Mouse (Mus musculus): Measurements from ENCODE around the gene Dse. TPM values are rescaled to one million over a fixed set of nuclear protein-coding genes. Genes with fewer than 3 reads are reported as not detected.

The Dse gene
- polyA plus RNA-seq, 1 experiment from 2014 or later = 44.5 TPM

- WGBS = 78% methylated on average over 3 of the region's 3 CpGs
- ATAC-seq (ENCODE audit: low FRiP score, low read depth) = no peak
- no peaks in the 10 kb centered on the region for H3K27me3 ChIP-seq
These were observed 10.2 kb downstream of the Dse start for GRCm38 (mm10) chr10:34197269-34197668.

DNA sequence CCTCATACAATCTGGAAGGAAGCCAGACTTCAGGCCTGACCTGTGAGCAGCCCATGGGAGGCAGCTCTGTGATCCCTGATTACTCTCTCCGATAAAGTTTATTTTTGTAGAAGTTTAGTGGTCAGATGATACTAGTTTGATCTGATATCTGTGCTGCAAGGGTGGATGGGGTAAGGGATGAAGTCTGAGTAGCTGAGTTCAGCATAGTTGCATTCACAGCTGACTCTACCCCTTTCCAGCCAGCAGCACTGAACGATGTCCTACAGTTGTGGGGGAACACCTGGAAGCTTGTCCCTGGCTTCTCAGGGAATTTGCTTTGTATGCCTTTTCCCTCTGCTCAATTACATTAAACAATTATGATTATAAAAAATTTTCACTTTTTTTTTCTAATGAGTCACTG, 12.6 kb downstream of the Dse start:
- H3K36me3 ChIP-seq = peaks cover 4% of the 10 kb centered on the region; the same call in 1 of the 2 replicates
- H3K4me2 ChIP-seq (replicated peaks) = no peak overlapping the region
- H3K27ac ChIP-seq = no peak overlapping the region
- H3K9ac ChIP-seq = no peak overlapping the region
- no peak overlapping the region for H3K4me3 ChIP-seq
- 30% methylated on average over 2 of the region's 2 CpGs for WGBS
- ATAC-seq (ENCODE audit: low FRiP score, low read depth) = peak; percentile 28; the same call in 1 of the 2 replicates
- no peaks in the 10 kb centered on the region for H3K9me3 ChIP-seq
- no peaks in the 10 kb centered on the region for H3K27me3 ChIP-seq
- peaks cover 24% of the 10 kb centered on the region for H3K4me1 ChIP-seq

More at GRCm38 (mm10) chr10:34197269-34197668, 10.2 kb downstream of the Dse start:
- Histone ChIP-seq H3K27ac (no peak overlapping the region), H3K9ac (no peak overlapping the region), H3K36me3 (peaks cover 4% of the 10 kb centered on the region; the same call in 1 of the 2 replicates), H3K4me2 (replicated peaks) (no peak overlapping the region), H3K4me3 (no peak overlapping the region), H3K9me3 (no peaks in the 10 kb centered on the region), H3K4me1 (peaks cover 24% of the 10 kb centered on the region)

GRCm38 (mm10) chr10:34194503-34194902, 13.0 kb downstream of the Dse start:
- H3K27ac ChIP-seq = no peak overlapping the region
- WGBS = 86% methylated on average over 5 of the region's 5 CpGs
- H3K4me1 ChIP-seq = peaks cover 24% of the 10 kb centered on the region

GRCm38 (mm10) chr10:34186571-34187260, 20.8 kb downstream of the Dse start:
- peaks cover 31% of the 10 kb centered on the region for H3K4me1 ChIP-seq
- no peaks in the 10 kb centered on the region for H3K27me3 ChIP-seq
- no peak overlapping the region; the same call in 1 of the 2 replicates for H3K9ac ChIP-seq
- no peaks in the 10 kb centered on the region for H3K9me3 ChIP-seq
- 21% methylated on average over 10 of the region's 10 CpGs for WGBS
- no peak overlapping the region for H3K4me3 ChIP-seq
- ATAC-seq (ENCODE audit: low FRiP score, low read depth) = peak; percentile 75; the same call in 1 of the 2 replicates
- H3K27ac ChIP-seq = peak overlapping the region; percentile 88
- peak overlapping the region; percentile 50 for H3K4me2 ChIP-seq (replicated peaks)
- peaks cover 15% of the 10 kb centered on the region for H3K36me3 ChIP-seq

More at GRCm38 (mm10) chr10:34194503-34194902, 13.0 kb downstream of the Dse start:
- Histone ChIP-seq H3K36me3 (peaks cover 4% of the 10 kb centered on the region; the same call in 1 of the 2 replicates), H3K9ac (no peak overlapping the region), H3K27me3 (no peaks in the 10 kb centered on the region), H3K4me3 (no peak overlapping the region), H3K4me2 (replicated peaks) (no peak overlapping the region), H3K9me3 (no peaks in the 10 kb centered on the region)
- no peak for ATAC-seq (ENCODE audit: low FRiP score, low read depth)

DNA sequence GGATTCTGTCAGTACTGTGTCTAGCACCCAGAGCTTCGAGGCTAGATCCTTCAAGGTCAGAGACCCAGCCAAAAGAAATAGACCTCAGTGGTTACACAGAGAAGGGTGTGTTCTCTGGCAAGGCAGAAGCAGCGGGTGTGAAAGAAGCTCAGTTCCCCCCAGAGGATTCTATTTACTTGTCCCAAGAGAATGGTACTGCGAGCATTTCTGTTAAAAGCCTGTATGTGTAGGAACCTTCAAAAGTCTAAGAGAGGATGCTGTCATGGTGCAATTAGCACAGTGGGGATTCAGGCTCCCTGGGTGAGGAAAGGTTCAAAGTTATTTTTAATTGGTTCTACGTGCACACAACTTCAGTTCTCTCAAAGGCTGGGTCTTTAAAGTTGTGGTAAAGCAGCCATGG, 22.0 kb downstream of the Dse start:
- Histone ChIP-seq H3K4me1 (peaks cover 31% of the 10 kb centered on the region), H3K27me3 (no peaks in the 10 kb centered on the region), H3K4me2 (replicated peaks) (peak overlapping the region; percentile 50; the same call in 1 of the 2 replicates), H3K9me3 (no peaks in the 10 kb centered on the region), H3K36me3 (peaks cover 15% of the 10 kb centered on the region), H3K27ac (peak overlapping the region; percentile 88; the same call in 1 of the 2 replicates), H3K4me3 (no peak overlapping the region), H3K9ac (no peak overlapping the region)
- 53% methylated on average over 4 of the region's 4 CpGs for WGBS
- ATAC-seq (ENCODE audit: low FRiP score, low read depth) = no peak

- peaks cover 31% of the 10 kb centered on the region for H3K4me1 ChIP-seq
These were observed 22.6 kb downstream of the Dse start for GRCm38 (mm10) chr10:34184956-34185355.

DNA sequence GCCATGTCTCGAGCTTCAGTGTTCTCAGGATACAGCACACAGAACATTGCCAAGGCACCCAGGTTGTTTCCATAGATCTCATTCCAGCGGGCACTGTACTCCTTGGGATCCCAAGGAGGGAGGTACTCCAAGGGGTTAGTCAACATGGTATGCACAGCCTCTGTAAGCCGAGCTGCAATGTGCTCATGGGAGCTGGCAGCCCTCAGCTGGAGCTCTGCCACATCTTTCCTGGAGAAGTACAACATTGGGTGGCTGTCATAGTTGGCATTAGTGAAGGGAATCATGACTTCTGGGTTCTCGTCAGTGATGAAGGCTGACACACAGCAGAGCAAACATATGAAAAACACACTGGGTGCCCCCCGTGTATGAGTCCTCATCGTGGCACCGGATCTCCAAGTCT, 23.8 kb downstream of the Dse start:
- H3K27me3 ChIP-seq = no peaks in the 10 kb centered on the region
- no peak overlapping the region for H3K27ac ChIP-seq
- no peak for ATAC-seq (ENCODE audit: low FRiP score, low read depth)
- no peak overlapping the region for H3K9ac ChIP-seq
- H3K36me3 ChIP-seq = peaks cover 15% of the 10 kb centered on the region
- no peak overlapping the region for H3K4me2 ChIP-seq (replicated peaks)
- WGBS = 89% methylated on average over 7 of the region's 7 CpGs
- no peaks in the 10 kb centered on the region for H3K9me3 ChIP-seq
- H3K4me3 ChIP-seq = no peak overlapping the region
- peaks cover 31% of the 10 kb centered on the region for H3K4me1 ChIP-seq

More at GRCm38 (mm10) chr10:34184956-34185355, 22.6 kb downstream of the Dse start:
- no peaks in the 10 kb centered on the region for H3K9me3 ChIP-seq
- peaks cover 15% of the 10 kb centered on the region for H3K36me3 ChIP-seq
- no peak overlapping the region for H3K4me2 ChIP-seq (replicated peaks)
- no peak overlapping the region for H3K27ac ChIP-seq
- ATAC-seq (ENCODE audit: low FRiP score, low read depth) = no peak
- WGBS = 14% methylated on average over 1 of the region's 1 CpGs
- H3K9ac ChIP-seq = no peak overlapping the region
- H3K27me3 ChIP-seq = no peaks in the 10 kb centered on the region
- no peak overlapping the region for H3K4me3 ChIP-seq

DNA sequence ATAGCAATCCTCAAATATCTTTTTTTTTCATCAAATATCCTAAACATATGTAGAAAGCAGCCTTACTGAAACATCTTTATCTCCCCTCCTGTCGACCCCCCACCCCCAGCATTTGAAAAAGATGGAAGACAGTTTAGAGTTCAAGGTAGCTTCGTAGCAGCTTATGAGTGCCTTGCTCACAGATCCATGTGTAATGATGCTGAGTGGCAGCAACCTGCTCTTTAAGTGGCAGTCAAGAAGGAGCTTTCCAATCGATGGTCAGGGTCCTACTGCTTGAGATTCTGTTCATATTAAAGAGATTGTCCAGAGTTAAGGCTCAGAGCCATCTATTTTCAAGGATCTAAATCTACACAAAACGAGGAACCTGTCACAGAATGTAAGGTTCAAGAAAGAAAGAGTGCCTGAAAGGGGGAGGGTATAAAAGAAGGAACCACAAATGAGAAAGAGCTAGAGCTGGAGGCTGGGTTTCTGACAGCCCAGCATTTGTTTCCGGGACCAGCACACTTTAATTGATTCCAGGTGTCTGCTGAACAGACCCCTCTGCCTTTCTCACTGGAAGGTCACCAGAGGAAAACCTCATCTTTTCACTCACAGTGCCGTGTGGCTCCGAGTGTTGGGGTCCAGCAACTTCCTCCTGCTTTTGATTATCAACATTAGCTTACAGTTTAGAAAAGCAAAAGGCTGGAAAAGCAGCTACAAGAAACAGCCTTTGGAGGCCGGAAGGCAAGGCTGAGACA, 31.5 kb downstream of the Dse start:
- 9% methylated on average over 8 of the region's 8 CpGs for WGBS
- no peaks in the 10 kb centered on the region for H3K36me3 ChIP-seq
- no peak overlapping the region for H3K4me3 ChIP-seq
- H3K4me2 ChIP-seq (replicated peaks) = peak overlapping the region; percentile 42
- H3K27me3 ChIP-seq = no peaks in the 10 kb centered on the region
- H3K9ac ChIP-seq = 0 out of 2 replicates have a peak overlapping the region, but pooled peaks have one; percentile 19
- peaks cover 30% of the 10 kb centered on the region for H3K4me1 ChIP-seq
- peak; percentile 91 for ATAC-seq (ENCODE audit: low FRiP score, low read depth)
- no peaks in the 10 kb centered on the region for H3K9me3 ChIP-seq
- peak overlapping the region; percentile 85 for H3K27ac ChIP-seq

DNA sequence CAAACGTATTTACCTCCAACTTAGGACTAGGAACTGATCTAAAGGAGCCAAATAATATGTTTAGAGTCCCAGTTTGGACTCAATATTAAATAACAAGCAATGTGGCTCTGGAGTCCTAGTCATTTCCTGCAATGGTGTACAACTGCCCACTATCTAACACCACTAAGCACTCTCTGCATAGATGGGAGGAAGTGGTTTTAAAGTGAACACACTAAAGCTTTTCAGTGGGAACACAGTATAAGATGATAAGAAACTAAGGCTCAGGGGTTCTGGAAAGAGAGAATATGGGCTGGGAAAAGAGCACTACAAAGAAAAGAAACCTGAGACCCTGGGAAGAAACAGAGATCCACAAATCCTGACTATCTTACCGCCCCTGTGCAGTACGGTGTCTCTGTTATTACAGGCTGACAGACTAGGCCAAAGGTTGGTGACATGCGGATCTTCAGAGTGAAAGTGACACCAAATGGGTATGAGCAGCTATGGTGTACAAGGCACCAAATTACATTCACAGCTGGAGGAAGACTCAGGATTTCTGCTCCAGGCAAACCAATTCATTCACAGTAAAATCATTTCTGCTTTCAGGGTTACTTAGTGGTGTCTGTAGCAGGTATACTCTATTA, 34.7 kb downstream of the Dse start:
- no peak overlapping the region for H3K4me2 ChIP-seq (replicated peaks)
- H3K27ac ChIP-seq = no peak overlapping the region
- H3K9me3 ChIP-seq = no peaks in the 10 kb centered on the region
- 79% methylated on average over 4 of the region's 4 CpGs for whole genome bisulfite sequencing
- H3K4me1 ChIP-seq = peaks cover 30% of the 10 kb centered on the region
- no peak overlapping the region for H3K9ac ChIP-seq
- H3K36me3 ChIP-seq = no peaks in the 10 kb centered on the region
- no peak for ATAC-seq (ENCODE audit: low FRiP score, low read depth)
- H3K27me3 ChIP-seq = no peaks in the 10 kb centered on the region
- no peak overlapping the region for H3K4me3 ChIP-seq

- WGBS = 88% methylated on average over 4 of the region's 4 CpGs
- H3K27me3 ChIP-seq = no peaks in the 10 kb centered on the region
- no peak overlapping the region for H3K4me2 ChIP-seq (replicated peaks)
- H3K9me3 ChIP-seq = no peaks in the 10 kb centered on the region
- 0 out of 2 replicates have a peak, but pooled peaks cover 2% of the 10 kb centered on the region for H3K36me3 ChIP-seq
- no peak overlapping the region for H3K4me3 ChIP-seq
- peaks cover 19% of the 10 kb centered on the region for H3K4me1 ChIP-seq
- ATAC-seq (ENCODE audit: low FRiP score, low read depth) = no peak
- no peak overlapping the region for H3K27ac ChIP-seq
- no peak overlapping the region for H3K9ac ChIP-seq
These were observed 35.9 kb downstream of the Dse start for GRCm38 (mm10) chr10:34171660-34172059.

GRCm38 (mm10) chr10:34171191-34171590, 36.3 kb downstream of the Dse start:
- H3K9ac ChIP-seq = no peak overlapping the region
- WGBS = 88% methylated on average over 3 of the region's 3 CpGs
- no peaks in the 10 kb centered on the region for H3K9me3 ChIP-seq

DNA sequence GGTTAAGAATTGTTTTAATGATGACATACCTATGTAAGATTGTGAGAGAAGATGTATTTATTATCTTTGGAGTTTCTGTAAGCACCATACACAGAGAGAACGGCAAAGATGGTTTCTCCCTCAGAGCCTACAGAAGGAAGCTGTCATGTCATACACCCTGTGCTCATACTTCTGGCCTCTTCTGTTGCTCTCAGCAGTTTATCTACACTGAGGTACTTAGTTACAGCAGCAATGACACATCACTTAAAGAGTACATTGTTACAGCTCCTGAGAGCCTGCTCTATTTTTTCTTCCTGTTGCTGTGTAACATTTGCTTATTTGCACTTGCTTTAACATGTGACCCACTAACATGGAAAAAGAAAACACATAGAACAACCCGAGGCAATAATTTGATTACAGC, 40.5 kb downstream of the Dse start:
- ATAC-seq (ENCODE audit: low FRiP score, low read depth) = no peak
- H3K4me2 ChIP-seq (replicated peaks) = no peak overlapping the region

More at GRCm38 (mm10) chr10:34171191-34171590, 36.3 kb downstream of the Dse start:
- Histone ChIP-seq H3K36me3 (0 out of 2 replicates have a peak, but pooled peaks cover 2% of the 10 kb centered on the region), H3K4me1 (peaks cover 16% of the 10 kb centered on the region), H3K27ac (no peak overlapping the region), H3K4me3 (no peak overlapping the region), H3K4me2 (replicated peaks) (no peak overlapping the region), H3K27me3 (no peaks in the 10 kb centered on the region)
- ATAC-seq (ENCODE audit: low FRiP score, low read depth) = no peak

More for the DNA sequence above, 40.5 kb downstream of the Dse start:
- 83% methylated on average over 2 of the region's 2 CpGs for WGBS
- Histone ChIP-seq H3K9ac (no peak overlapping the region), H3K4me3 (no peak overlapping the region), H3K27me3 (no peaks in the 10 kb centered on the region), H3K4me1 (no peaks in the 10 kb centered on the region), H3K9me3 (no peaks in the 10 kb centered on the region), H3K36me3 (peaks cover 18% of the 10 kb centered on the region), H3K27ac (no peak overlapping the region)

Data from limb, embryonic 13.5 days (tissue).